Mouse (Mus musculus) forebrain, embryonic 16.5 days (tissue): ENCODE measurements at regions not wholly inside any gene's neighbourhood (a gene's known extent, or its start where the extent isn't known, plus 50 kb on each side); places are given as distances from the start of the nearest gene placed in this dataset. TPM values are rescaled to one million over a fixed set of nuclear protein-coding genes. Genes with fewer than 3 reads are reported as not detected.

ENCODE experiments used
- ATAC-seq: fragments of 200-750 bp; cut with Nextera tagmentation; 2 replicates; pipeline ENCODE4 v1.8.0; 2017; ENCODE audit warnings: mild to moderate bottlenecking, moderate library complexity
- H3K27ac ChIP-seq: fragments of 300-500 bp; sonication (generic); 2 replicates; pipeline ENCODE4 v1.5.1; 2014; ENCODE audit warnings: low read length, control low read depth
- H3K27me3 ChIP-seq: fragments of 300-500 bp; sonication (generic); replicated peaks from 2 replicates; pipeline ENCODE4 v1.6.1; 2014; ENCODE audit warnings: low read length; ENCODE audit not compliant: control insufficient read depth, insufficient read depth
- H3K36me3 ChIP-seq: fragments of 300-500 bp; sonication (generic); 2 replicates; pipeline ENCODE4 v1.6.1; 2014; ENCODE audit not compliant: control insufficient read depth, insufficient read depth
- H3K4me1 ChIP-seq: fragments of 300-500 bp; sonication (generic); replicated peaks from 2 replicates; pipeline ENCODE4 v1.6.1; 2014; ENCODE audit warnings: low read length; ENCODE audit not compliant: control insufficient read depth, insufficient read depth
- H3K4me2 ChIP-seq: fragments of 300-500 bp; sonication (generic); 2 replicates; pipeline ENCODE4 v1.6.1; 2014; ENCODE audit warnings: mild to moderate bottlenecking, low read length, control low read depth
- H3K4me3 ChIP-seq: fragments of 300-500 bp; sonication (generic); replicated peaks from 2 replicates; pipeline ENCODE4 v1.5.1; 2014; ENCODE audit warnings: mild to moderate bottlenecking, low read length, control low read depth
- H3K9ac ChIP-seq: fragments of 300-500 bp; sonication (generic); replicated peaks from 2 replicates; pipeline ENCODE4 v1.6.1; 2014; ENCODE audit warnings: low read depth, low read length, control low read depth
- H3K9me3 ChIP-seq: fragments of 300-500 bp; sonication (generic); 2 replicates; pipeline ENCODE4 v1.6.1; 2016; ENCODE audit warnings: low read length; ENCODE audit not compliant: control insufficient read depth
- WGBS: fragments of 180-500 bp; shearing (Covaris S2); extraction: QIAGEN DNeasy Blood & Tissue Kit; methylation state at CpG from one replicate; pipeline ENCODE4 v1.1.7; 2014; 5-methylcytosine and 5-hydroxymethylcytosine counted together
- microRNA-seq: library from miRNA; unstranded; fragments of <30 nt; microRNA quantifications from one replicate; pipeline ENCODE4, GENCODE M21; 2017

GRCm38 (mm10) chr7:53854077-53854476, 981.2 kb upstream of the Luzp2 start:
- Histone ChIP-seq H3K27me3 (no peaks in the 10 kb centered on the region), H3K4me1 (no peaks in the 10 kb centered on the region), H3K36me3 (no peaks in the 10 kb centered on the region), H3K9me3 (no peaks in the 10 kb centered on the region), H3K27ac (no peak overlapping the region), H3K4me3 (no peak overlapping the region), H3K4me2 (no peak overlapping the region), H3K9ac (no peak overlapping the region)
- 74% methylated on average over 3 of the region's 3 CpGs for WGBS
- ATAC-seq: no peak

GRCm38 (mm10) chr7:53872480-53873200, 962.7 kb upstream of the Luzp2 start:
- Histone ChIP-seq H3K27me3 (no peaks in the 10 kb centered on the region), H3K4me3 (no peak overlapping the region), H3K4me2 (no peak overlapping the region), H3K36me3 (no peaks in the 10 kb centered on the region), H3K4me1 (no peaks in the 10 kb centered on the region), H3K27ac (no peak overlapping the region), H3K9me3 (no peaks in the 10 kb centered on the region), H3K9ac (no peak overlapping the region)
- WGBS: 60% methylated on average over 2 of the region's 2 CpGs
- ATAC-seq: peak; percentile 73

DNA sequence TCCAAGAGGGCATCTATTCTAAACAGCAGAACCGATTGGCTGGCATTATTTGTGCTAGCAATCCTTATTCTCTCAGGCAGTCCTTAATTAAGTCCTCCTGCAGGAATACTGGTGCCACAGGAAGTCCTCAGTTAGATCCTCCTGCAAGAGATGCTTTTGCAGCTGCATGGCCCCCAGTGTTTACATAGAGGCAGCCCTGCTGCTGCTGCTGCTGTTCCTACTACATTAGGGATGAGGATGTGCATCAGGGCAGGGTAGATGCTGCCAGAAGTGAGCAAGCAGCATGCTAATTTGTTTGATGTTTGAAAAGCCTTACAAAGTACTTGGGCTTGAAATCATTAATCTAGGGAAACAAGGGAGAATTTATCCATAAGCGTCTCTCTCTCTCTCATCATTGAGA, 922.3 kb upstream of the Luzp2 start:
- no peak for ATAC-seq
- Histone ChIP-seq H3K9me3 (no peaks in the 10 kb centered on the region), H3K4me2 (no peak overlapping the region), H3K4me3 (no peak overlapping the region), H3K27me3 (no peaks in the 10 kb centered on the region), H3K9ac (no peak overlapping the region), H3K36me3 (no peaks in the 10 kb centered on the region), H3K27ac (no peak overlapping the region), H3K4me1 (no peaks in the 10 kb centered on the region)
- WGBS: 33% methylated on average over 2 of the region's 2 CpGs

DNA sequence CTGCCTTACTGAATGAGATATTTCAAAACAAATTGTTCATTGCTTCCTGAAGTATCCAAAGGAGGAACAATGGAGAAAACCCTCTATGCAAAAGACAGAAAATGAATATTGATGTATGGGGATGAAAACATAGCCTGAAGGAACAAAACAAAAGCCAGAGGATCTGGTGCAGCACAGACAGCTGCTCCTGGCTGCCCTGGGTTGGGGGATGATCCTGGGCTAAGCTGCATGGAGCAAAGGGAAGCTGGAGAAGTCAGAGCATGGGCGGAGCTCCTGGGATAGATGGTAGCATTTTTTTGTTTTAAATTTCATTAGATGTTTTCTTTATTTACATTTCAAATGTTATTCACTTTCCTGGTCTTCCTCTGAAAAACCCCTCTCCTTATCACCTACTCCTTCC, 879.6 kb upstream of the Luzp2 start:
- Histone ChIP-seq H3K4me3 (no peak overlapping the region), H3K9me3 (no peaks in the 10 kb centered on the region), H3K9ac (no peak overlapping the region), H3K27me3 (no peaks in the 10 kb centered on the region), H3K36me3 (no peaks in the 10 kb centered on the region), H3K4me1 (no peaks in the 10 kb centered on the region), H3K4me2 (no peak overlapping the region), H3K27ac (no peak overlapping the region)
- 80% methylated on average over 1 of the region's 1 CpGs for WGBS
- no peak for ATAC-seq

- Histone ChIP-seq H3K4me2 (no peak overlapping the region), H3K27ac (no peak overlapping the region), H3K9ac (no peak overlapping the region), H3K36me3 (no peaks in the 10 kb centered on the region), H3K4me1 (no peaks in the 10 kb centered on the region), H3K4me3 (no peak overlapping the region), H3K27me3 (no peaks in the 10 kb centered on the region), H3K9me3 (no peaks in the 10 kb centered on the region)
- ATAC-seq: no peak
Observed at GRCm38 (mm10) chr7:53975480-53975879, 859.8 kb upstream of the Luzp2 start.

GRCm38 (mm10) chr7:53995983-53996382, 839.3 kb upstream of the Luzp2 start:
- Histone ChIP-seq H3K4me3 (no peak overlapping the region), H3K27me3 (no peaks in the 10 kb centered on the region), H3K27ac (no peak overlapping the region), H3K36me3 (no peaks in the 10 kb centered on the region), H3K9me3 (no peaks in the 10 kb centered on the region), H3K9ac (no peak overlapping the region), H3K4me2 (no peak overlapping the region), H3K4me1 (no peaks in the 10 kb centered on the region)
- ATAC-seq: no peak

GRCm38 (mm10) chr7:54008684-54009083, 826.6 kb upstream of the Luzp2 start:
- Histone ChIP-seq H3K27me3 (no peaks in the 10 kb centered on the region), H3K4me1 (no peaks in the 10 kb centered on the region), H3K9me3 (no peaks in the 10 kb centered on the region), H3K36me3 (no peaks in the 10 kb centered on the region), H3K4me2 (no peak overlapping the region), H3K27ac (no peak overlapping the region), H3K9ac (no peak overlapping the region), H3K4me3 (no peak overlapping the region)
- WGBS: 80% methylated on average over 3 of the region's 3 CpGs
- no peak for ATAC-seq

Small RNAs in the stretch of these regions (microRNA-seq; reads per million reads assigned to microRNA genes)
- gene Gm27921: not detected
- not detected for gene Mir6238
